Mouse (Mus musculus) spleen, adult 2 months (tissue): ENCODE measurements at regions not wholly inside any gene's neighbourhood (a gene's known extent, or its start where the extent isn't known, plus 50 kb on each side); places are given as distances from the start of the nearest gene placed in this dataset.

Source experiments
- DNase-seq, 2 experiments: peaks; one replicate each; pipeline versions ENCODE4 v3.0.0 to v3.0.0-alpha.2; 2012 to 2021; ENCODE audit warnings: low spot score in 2 of 2, low read depth in 1 of 2
- H3K27ac ChIP-seq: fragments of 200-500 bp; 2 replicates; pipeline ENCODE4 v1.5.1; 2012; ENCODE audit warnings: low read length, inconsistent platforms; ENCODE audit not compliant: insufficient read depth
- H3K27me3 ChIP-seq: fragments of 200-500 bp; 2 replicates; pipeline ENCODE4 v1.6.1; 2012; ENCODE audit warnings: mild to moderate bottlenecking, moderate library complexity, low read length, inconsistent platforms; ENCODE audit not compliant: control insufficient read depth, insufficient read depth
- H3K36me3 ChIP-seq: fragments of 200-500 bp; 2 replicates; pipeline ENCODE4 v1.6.1; 2012; ENCODE audit warnings: mild to moderate bottlenecking, low read length, inconsistent platforms; ENCODE audit not compliant: control insufficient read depth, insufficient read depth
- H3K4me1 ChIP-seq: fragments of 200-500 bp; 2 replicates; pipeline ENCODE4 v1.6.1; 2011; ENCODE audit warnings: inconsistent platforms; ENCODE audit not compliant: control insufficient read depth, insufficient read depth, insufficient read length
- H3K4me3 ChIP-seq: fragments of 200-500 bp; 2 replicates; pipeline ENCODE4 v1.5.1; 2011; ENCODE audit warnings: mild to moderate bottlenecking, inconsistent platforms; ENCODE audit not compliant: insufficient read depth, insufficient read length; ENCODE audit errors: extremely low read depth
- CTCF ChIP-seq: fragments of 200-500 bp; IDR thresholded peaks from 2 replicates; pipeline ENCODE4 v1.5.1; 2011; ENCODE audit warnings: mild to moderate bottlenecking, inconsistent platforms; ENCODE audit not compliant: insufficient read depth, insufficient read length, insufficient replicate concordance; ENCODE audit errors: extremely low read depth
- POLR2A ChIP-seq: fragments of 200-500 bp; IDR thresholded peaks from 2 replicates; pipeline ENCODE4 v1.6.1; 2011; ENCODE audit warnings: low read depth, low read length, inconsistent platforms
- WGBS: fragments of 180-500 bp; shearing (Covaris S2); methylation state at CpG from one replicate; pipeline ENCODE4 v1.1.7; 2018; 5-methylcytosine and 5-hydroxymethylcytosine counted together

DNA sequence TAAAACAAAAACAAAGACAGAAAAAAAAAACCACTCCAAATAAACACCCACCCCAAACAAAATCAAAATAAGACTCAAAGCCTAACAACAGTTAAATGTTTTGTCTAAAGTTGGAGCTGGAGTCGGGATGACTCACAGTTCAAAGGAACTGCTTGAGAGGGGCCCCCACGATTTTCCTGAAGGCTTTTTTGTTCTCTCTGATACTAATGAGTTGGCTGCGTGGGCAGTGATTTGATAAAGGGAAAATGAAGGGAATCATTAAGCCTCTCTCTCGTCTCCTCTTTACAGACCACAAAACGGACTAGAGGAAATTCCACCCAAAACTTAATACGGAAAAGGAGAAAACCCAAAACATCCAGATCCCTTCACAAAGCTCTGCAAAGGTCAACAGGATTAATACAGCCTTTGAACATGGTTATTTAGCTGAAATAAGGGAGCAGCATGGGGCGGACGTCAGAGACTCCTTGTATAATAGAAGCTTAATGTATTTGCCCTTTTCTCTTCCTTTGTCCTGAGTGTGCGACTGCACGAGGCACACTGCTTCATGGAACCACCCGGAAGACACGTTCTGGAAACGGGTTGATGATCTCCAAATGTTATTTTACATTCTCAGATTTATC lies 138.3 kb upstream of the Igfbp7 start:
- WGBS, result 74% methylated on average over 13 of the region's 13 CpGs
- no peak overlapping the region for H3K27ac ChIP-seq
- DNase-seq, result no peak
- H3K4me3 ChIP-seq, result no peak overlapping the region
- no peaks in the 10 kb centered on the region for H3K4me1 ChIP-seq
- no peaks in the 10 kb centered on the region for H3K36me3 ChIP-seq
- H3K27me3 ChIP-seq, result no peaks in the 10 kb centered on the region
- TF ChIP-seq POLR2A (no peak), CTCF (no peak)

- DNase-seq, result no peak
- no peak for TF ChIP-seq POLR2A
- TF ChIP-seq CTCF, result no peak
- Histone ChIP-seq H3K27me3 (no peaks in the 10 kb centered on the region), H3K27ac (no peak overlapping the region), H3K4me3 (no peak overlapping the region), H3K36me3 (no peaks in the 10 kb centered on the region), H3K4me1 (no peaks in the 10 kb centered on the region)
- 51% methylated on average over 19 of the region's 19 CpGs for WGBS
These were observed 124.6 kb upstream of the Igfbp7 start for GRCm38 (mm10) chr5:77532261-77533015.

- no peak overlapping the region for H3K4me3 ChIP-seq
- H3K36me3 ChIP-seq, result no peaks in the 10 kb centered on the region
- DNase-seq, result no peak
- no peak for TF ChIP-seq POLR2A
- TF ChIP-seq CTCF, result no peak
- no peak overlapping the region for H3K27ac ChIP-seq
- 71% methylated on average over 7 of the region's 7 CpGs for WGBS
- H3K4me1 ChIP-seq, result no peaks in the 10 kb centered on the region
- no peaks in the 10 kb centered on the region for H3K27me3 ChIP-seq
These were observed 122.5 kb upstream of the Igfbp7 start for GRCm38 (mm10) chr5:77530376-77530775.

GRCm38 (mm10) chr5:77517252-77517651 lies 109.4 kb upstream of the Igfbp7 start:
- WGBS, result 85% methylated on average over 4 of the region's 4 CpGs
- H3K4me1 ChIP-seq, result no peaks in the 10 kb centered on the region
- no peaks in the 10 kb centered on the region for H3K27me3 ChIP-seq
- no peaks in the 10 kb centered on the region for H3K36me3 ChIP-seq
- H3K4me3 ChIP-seq, result no peak overlapping the region
- DNase-seq, result no peak
- TF ChIP-seq POLR2A (no peak), CTCF (no peak)
- H3K27ac ChIP-seq, result no peak overlapping the region

DNA sequence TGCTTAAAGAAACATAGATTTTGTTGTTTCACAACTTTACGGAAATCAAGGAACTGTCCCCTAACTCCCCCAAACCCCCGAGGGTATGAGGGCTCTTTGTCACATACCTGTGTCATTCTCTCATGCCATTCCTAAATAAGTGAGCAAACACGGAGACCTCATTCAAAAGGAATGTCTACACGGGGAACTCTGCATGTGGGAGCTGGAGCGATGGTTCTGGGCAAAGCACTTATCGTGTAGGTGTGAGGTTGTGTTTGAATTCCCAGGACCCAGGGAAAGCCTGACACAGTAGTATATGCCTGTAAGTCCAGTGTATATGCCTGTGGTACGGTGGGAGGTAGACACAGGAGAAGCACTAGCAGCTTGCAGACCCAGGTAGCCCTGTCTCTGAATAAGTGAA lies 107.6 kb upstream of the Igfbp7 start:
- no peak for DNase-seq
- no peak for TF ChIP-seq CTCF
- no peak for TF ChIP-seq POLR2A
- no peaks in the 10 kb centered on the region for H3K27me3 ChIP-seq
- no peak overlapping the region for H3K4me3 ChIP-seq
- WGBS, result 86% methylated on average over 7 of the region's 7 CpGs
- H3K27ac ChIP-seq, result no peak overlapping the region
- no peaks in the 10 kb centered on the region for H3K36me3 ChIP-seq
- H3K4me1 ChIP-seq, result no peaks in the 10 kb centered on the region

DNA sequence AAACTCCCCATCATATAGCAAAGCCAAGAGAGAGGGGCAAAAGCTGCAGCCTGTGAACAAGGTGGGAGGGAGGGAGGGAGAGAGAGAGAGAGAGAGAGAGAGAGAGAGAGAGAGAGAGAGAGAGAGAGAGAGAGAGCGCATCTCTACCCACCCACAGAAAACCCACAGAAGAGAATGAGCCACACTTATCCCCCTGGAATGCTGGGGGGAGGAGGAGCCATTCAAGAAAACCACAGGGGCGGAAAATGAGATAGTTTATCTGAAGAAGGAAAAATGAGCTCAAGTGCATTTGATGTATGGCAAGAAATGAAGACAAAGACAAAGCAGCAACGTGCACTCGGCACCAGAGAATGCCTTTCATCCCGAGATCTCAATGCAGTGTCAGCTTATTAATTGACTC lies 94.8 kb upstream of the Igfbp7 start:
- TF ChIP-seq POLR2A (no peak), CTCF (no peak)
- Histone ChIP-seq H3K4me1 (no peaks in the 10 kb centered on the region), H3K36me3 (no peaks in the 10 kb centered on the region), H3K27ac (no peak overlapping the region), H3K4me3 (no peak overlapping the region), H3K27me3 (no peaks in the 10 kb centered on the region)
- DNase-seq, result no peak
- 85% methylated on average over 5 of the region's 5 CpGs for WGBS

- no peak for DNase-seq
- H3K4me1 ChIP-seq, result no peaks in the 10 kb centered on the region
- no peak overlapping the region for H3K27ac ChIP-seq
- no peaks in the 10 kb centered on the region for H3K36me3 ChIP-seq
- no peak for TF ChIP-seq CTCF
- TF ChIP-seq POLR2A, result no peak
- H3K27me3 ChIP-seq, result no peaks in the 10 kb centered on the region
- WGBS, result 23% methylated on average over 5 of the region's 5 CpGs
- no peak overlapping the region for H3K4me3 ChIP-seq
These were observed 92.2 kb upstream of the Igfbp7 start for GRCm38 (mm10) chr5:77499949-77500460.
